Mouse (Mus musculus): ENCODE data around the gene Etv4. TPM values are rescaled to one million over a fixed set of nuclear protein-coding genes. Genes with fewer than 3 reads are reported as not detected.

Etv4 gene
- polyA plus RNA-seq, 1 experiment = 8.4 TPM

DNA sequence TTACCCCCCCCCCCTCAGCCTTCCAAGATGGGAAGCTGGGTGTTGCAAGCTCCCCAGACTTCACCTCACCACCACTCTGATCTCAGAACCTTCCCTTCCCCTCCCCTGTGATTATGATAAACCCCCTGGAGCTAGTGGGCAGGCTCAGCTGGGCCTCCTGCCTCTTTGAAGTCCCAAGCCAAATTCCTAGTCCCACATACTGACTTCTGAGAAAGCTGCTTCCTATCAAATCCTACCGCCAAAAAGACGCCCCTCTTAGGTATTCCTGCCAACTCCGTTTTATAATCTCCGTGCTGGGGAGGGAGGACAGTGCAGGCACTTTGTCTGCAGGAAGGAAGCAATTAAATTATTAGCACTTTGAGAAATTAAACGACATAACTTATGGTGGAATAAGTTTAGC is 16.2 kb upstream of the Etv4 start:
- no peak for TF ChIP-seq POLR2A (IDR thresholded peaks at IDR 0.05; ENCODE audit: borderline replicate concordance, control insufficient read depth, low read depth, low read length)
- no peak for TF ChIP-seq CTCF (IDR thresholded peaks at IDR 0.05; ENCODE audit: control insufficient read depth, insufficient read depth, low read length)
- WGBS = 12% methylated on average over 5 of the region's 5 CpGs
- Histone ChIP-seq H3K4me1 (ENCODE audit: control insufficient read depth, insufficient read depth, low read length) (no peaks in the 10 kb centered on the region), H3K27ac (ENCODE audit: control insufficient read depth, insufficient read depth, low read depth, low read length, poor library complexity) (no peak overlapping the region), H3K4me3 (replicated peaks; ENCODE audit: control insufficient read depth, low read depth, low read length) (no peak overlapping the region)

DNA sequence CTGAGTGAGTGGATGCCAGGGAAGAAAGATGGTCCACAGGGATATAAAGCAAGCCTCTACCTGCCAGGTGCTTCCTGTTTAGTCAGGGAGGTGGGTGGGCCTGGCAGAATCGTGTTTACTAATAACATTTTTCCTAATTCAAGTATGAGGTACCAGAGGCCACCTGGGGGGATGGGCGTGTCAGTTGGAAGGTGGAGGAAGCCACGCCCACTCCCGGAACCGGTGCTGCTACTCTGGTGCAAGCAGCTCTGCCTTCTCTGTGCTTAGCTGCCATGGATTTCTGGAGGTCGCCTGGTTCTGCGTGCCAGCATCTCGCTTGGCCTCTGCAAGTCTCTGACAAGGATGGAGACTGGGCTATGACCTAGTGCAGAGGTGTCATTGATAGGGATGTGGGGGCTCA is 12.9 kb upstream of the Etv4 start:
- 40% methylated on average over 8 of the region's 8 CpGs for WGBS
- no peak overlapping the region; the same call in 1 of the 2 replicates for H3K27ac ChIP-seq (ENCODE audit: control insufficient read depth, insufficient read depth, low read depth, low read length, poor library complexity)
- H3K4me1 ChIP-seq (ENCODE audit: control insufficient read depth, insufficient read depth, low read length) = no peaks in the 10 kb centered on the region
- TF ChIP-seq POLR2A (IDR thresholded peaks at IDR 0.05; ENCODE audit: borderline replicate concordance, control insufficient read depth, low read depth, low read length) = no peak
- no peak for TF ChIP-seq CTCF (IDR thresholded peaks at IDR 0.05; ENCODE audit: control insufficient read depth, insufficient read depth, low read length)
- H3K4me3 ChIP-seq (replicated peaks; ENCODE audit: control insufficient read depth, low read depth, low read length) = no peak overlapping the region

DNA sequence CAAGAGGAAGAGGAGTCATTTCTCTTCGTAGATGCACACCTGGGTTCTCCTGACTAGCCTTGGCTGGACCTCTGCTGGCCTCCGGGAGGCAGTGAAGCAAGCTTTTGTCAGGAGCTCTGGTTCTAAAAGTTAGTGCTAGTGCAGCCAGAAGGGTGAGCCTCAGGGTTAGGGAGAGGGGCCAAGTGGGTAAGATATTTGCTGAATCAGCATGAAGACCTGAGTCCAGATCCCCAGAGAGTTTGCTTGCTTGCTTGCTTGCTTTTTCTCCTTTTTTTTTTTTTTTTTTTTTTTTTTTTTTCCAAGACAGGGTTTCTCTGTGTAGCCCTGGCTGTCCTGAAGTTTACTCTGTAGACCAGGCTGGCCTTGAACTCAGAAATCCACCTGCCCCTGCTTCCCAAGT is 12.2 kb upstream of the Etv4 start:
- 72% methylated on average over 2 of the region's 2 CpGs for WGBS
- no peak overlapping the region for H3K4me3 ChIP-seq (replicated peaks; ENCODE audit: control insufficient read depth, low read depth, low read length)

DNA sequence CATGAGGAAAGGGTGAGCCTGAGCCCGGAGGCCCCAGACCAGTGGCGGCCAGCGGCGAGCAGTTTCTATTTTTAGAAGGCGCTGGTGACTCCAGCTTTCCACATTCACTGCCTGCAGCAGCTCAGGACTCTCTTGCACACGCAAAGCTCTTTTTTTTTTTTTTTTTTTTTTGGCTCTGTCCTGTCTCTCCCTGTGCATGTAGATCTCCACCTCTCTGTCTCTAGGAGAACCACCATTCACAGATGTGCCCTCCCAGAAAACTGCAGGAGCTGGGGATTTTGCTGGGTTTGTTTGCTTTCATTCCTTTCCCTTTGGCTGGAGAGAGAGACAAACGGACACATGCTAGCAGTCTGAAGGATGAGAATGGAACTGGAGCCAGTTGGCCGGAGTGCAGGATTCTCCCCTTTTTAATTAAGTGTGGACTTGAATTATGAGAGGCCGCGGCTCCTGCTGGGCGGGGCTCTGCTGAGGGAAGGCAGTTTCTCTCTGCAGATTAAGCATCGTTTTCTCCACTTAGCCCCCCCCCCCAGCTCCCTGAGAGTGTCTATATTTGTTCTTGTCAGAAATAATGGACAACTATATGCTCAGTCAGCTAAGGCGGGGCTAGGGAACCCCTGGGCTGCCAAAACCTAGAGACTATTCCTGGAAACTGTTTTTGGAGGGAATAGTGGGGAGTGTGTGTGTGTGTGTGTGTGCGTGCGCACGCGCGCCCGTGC is 5.8 kb upstream of the Etv4 start:
- no peak overlapping the region for H3K4me3 ChIP-seq (replicated peaks; ENCODE audit: control insufficient read depth, low read depth, low read length)
- no peak overlapping the region for H3K27ac ChIP-seq (ENCODE audit: control insufficient read depth, insufficient read depth, low read depth, low read length, poor library complexity)
- TF ChIP-seq CTCF (IDR thresholded peaks at IDR 0.05; ENCODE audit: control insufficient read depth, insufficient read depth, low read length) (no peak), POLR2A (IDR thresholded peaks at IDR 0.05; ENCODE audit: borderline replicate concordance, control insufficient read depth, low read depth, low read length) (no peak)
- WGBS = 45% methylated on average over 19 of the region's 19 CpGs
- H3K4me1 ChIP-seq (ENCODE audit: control insufficient read depth, insufficient read depth, low read length) = no peaks in the 10 kb centered on the region

More for the DNA sequence above, 12.2 kb upstream of the Etv4 start:
- no peaks in the 10 kb centered on the region for H3K4me1 ChIP-seq (ENCODE audit: control insufficient read depth, insufficient read depth, low read length)
- TF ChIP-seq POLR2A (IDR thresholded peaks at IDR 0.05; ENCODE audit: borderline replicate concordance, control insufficient read depth, low read depth, low read length) (no peak), CTCF (IDR thresholded peaks at IDR 0.05; ENCODE audit: control insufficient read depth, insufficient read depth, low read length) (no peak)
- no peak overlapping the region for H3K27ac ChIP-seq (ENCODE audit: control insufficient read depth, insufficient read depth, low read depth, low read length, poor library complexity)

DNA sequence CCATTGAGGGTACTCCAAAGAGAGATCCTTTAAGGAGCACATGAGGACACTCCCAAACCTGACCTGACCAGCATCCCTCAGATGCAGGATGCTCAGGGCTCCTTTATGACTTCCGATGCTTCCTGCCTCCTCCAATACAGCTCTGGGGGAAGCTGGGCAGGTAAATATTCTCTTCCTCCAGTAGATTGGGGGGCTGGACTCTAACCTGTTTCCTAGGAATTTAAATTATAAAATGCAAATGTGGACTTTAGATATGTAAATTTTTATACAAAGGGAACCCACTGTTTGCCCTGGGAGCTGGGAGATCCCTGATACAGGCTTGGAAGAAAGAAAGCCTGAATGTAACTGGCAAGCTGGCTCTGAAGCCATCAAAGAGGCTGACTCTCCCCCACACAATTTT is 2.3 kb upstream of the Etv4 start:
- Histone ChIP-seq H3K4me3 (replicated peaks; ENCODE audit: control insufficient read depth, low read depth, low read length) (no peak overlapping the region), H3K4me1 (ENCODE audit: control insufficient read depth, insufficient read depth, low read length) (no peaks in the 10 kb centered on the region), H3K27ac (ENCODE audit: control insufficient read depth, insufficient read depth, low read depth, low read length, poor library complexity) (no peak overlapping the region)
- 73% methylated on average over 1 of the region's 1 CpGs for WGBS
- TF ChIP-seq POLR2A (IDR thresholded peaks at IDR 0.05; ENCODE audit: borderline replicate concordance, control insufficient read depth, low read depth, low read length) (no peak), CTCF (IDR thresholded peaks at IDR 0.05; ENCODE audit: control insufficient read depth, insufficient read depth, low read length) (no peak)

DNA sequence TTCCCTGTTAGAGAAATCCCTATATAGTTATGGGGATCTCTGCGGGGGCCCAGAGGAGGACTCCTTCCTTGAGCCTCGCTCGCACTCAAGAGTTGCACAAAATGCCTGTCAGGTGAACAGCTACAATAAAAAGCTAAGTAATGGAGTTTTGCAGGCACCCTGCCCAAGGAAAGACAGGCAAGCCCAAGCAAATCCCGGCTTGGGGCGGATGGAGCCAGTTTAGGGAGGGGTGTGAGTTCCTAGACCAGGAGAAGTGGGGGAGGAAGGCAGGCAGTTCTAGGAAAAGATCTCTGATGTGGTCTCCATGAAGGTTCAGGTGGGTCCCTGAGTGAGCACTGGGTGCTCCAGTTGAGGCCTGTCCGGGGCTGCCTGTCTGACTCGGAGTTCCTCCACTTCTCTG is 1.5 kb upstream of the Etv4 start:
- H3K4me1 ChIP-seq (ENCODE audit: control insufficient read depth, insufficient read depth, low read length) = no peaks in the 10 kb centered on the region
- TF ChIP-seq CTCF (IDR thresholded peaks at IDR 0.05; ENCODE audit: control insufficient read depth, insufficient read depth, low read length) (no peak), POLR2A (IDR thresholded peaks at IDR 0.05; ENCODE audit: borderline replicate concordance, control insufficient read depth, low read depth, low read length) (no peak)
- 67% methylated on average over 7 of the region's 7 CpGs for WGBS

DNA sequence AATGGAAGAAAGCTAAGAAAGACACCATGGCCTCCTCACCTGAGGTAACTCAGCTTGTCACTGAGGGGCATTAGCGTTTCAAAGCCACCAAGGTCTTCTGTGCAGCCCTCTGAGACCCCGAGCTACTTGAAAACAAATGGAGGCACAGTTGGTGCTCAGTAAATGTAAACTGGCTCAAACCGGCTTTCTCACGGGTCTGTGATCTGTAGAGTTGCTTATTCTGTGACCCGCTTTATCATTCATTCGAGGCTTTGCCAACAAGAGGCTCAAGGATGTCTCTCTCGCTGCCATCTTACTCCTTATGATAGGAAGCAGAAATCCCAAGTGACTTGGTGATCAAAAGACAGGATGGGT is 658 bp upstream of the Etv4 start:
- TF ChIP-seq POLR2A (IDR thresholded peaks at IDR 0.05; ENCODE audit: borderline replicate concordance, control insufficient read depth, low read depth, low read length) (no peak), CTCF (IDR thresholded peaks at IDR 0.05; ENCODE audit: control insufficient read depth, insufficient read depth, low read length) (no peak)
- 20% methylated on average over 7 of the region's 7 CpGs for WGBS
- no peak overlapping the region for H3K27ac ChIP-seq (ENCODE audit: control insufficient read depth, insufficient read depth, low read depth, low read length, poor library complexity)
- H3K4me3 ChIP-seq (replicated peaks; ENCODE audit: control insufficient read depth, low read depth, low read length) = no peak overlapping the region
- no peaks in the 10 kb centered on the region for H3K4me1 ChIP-seq (ENCODE audit: control insufficient read depth, insufficient read depth, low read length)

More for the DNA sequence above, 1.5 kb upstream of the Etv4 start:
- H3K4me3 ChIP-seq (replicated peaks; ENCODE audit: control insufficient read depth, low read depth, low read length) = no peak overlapping the region
- H3K27ac ChIP-seq (ENCODE audit: control insufficient read depth, insufficient read depth, low read depth, low read length, poor library complexity) = no peak overlapping the region

DNA sequence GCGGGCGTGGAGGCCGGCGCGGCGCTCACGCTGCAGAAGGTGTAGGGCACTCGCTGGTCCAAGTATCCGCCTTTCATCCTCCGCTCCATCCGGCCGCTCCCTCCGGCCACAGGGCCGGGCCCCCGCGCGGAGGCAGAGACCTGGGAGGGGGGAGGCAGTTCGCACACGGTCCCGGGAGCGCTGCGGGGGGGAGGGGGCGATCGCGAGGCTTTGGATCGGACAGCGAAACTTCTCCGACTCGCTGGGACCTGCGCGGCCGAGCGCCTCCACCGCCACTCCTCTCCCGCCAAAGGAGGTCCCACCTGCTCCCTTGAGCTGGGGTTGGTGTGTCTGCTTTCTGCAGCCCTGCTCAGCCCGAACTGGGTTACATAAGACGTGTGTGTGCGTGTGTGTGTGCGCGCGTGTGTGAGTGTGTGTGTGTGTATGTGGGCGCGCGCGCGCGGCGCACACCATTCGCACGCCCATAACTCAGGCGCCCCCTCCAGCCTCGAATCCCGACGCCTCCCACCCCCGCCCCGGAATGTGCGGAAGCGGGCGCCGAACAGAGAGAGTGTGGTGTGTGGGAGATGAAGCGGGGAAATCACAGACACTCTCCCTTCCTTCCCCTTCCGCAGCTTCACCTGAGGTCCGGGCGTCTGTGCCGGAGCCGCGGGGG is 556 bp downstream of the Etv4 start:
- no peak for TF ChIP-seq CTCF (IDR thresholded peaks at IDR 0.05; ENCODE audit: control insufficient read depth, insufficient read depth, low read length)
- no peak for TF ChIP-seq POLR2A (IDR thresholded peaks at IDR 0.05; ENCODE audit: borderline replicate concordance, control insufficient read depth, low read depth, low read length)
- WGBS = under 1% methylated on average over 60 of the region's 67 CpGs

More for the DNA sequence above, 556 bp downstream of the Etv4 start:
- H3K27ac ChIP-seq (ENCODE audit: control insufficient read depth, insufficient read depth, low read depth, low read length, poor library complexity) = no peak overlapping the region
- H3K4me3 ChIP-seq (replicated peaks; ENCODE audit: control insufficient read depth, low read depth, low read length) = peak overlapping the region; percentile 18
- no peaks in the 10 kb centered on the region for H3K4me1 ChIP-seq (ENCODE audit: control insufficient read depth, insufficient read depth, low read length)

Measured in bone marrow, adult 2 months (tissue).